Mouse (Mus musculus) C2C12 (cell line): ENCODE results near the gene Gm765. TPM values are rescaled to one million over a fixed set of nuclear protein-coding genes. Genes with fewer than 3 reads are reported as not detected.

Source experiments
- H3K27me3 ChIP-seq: one replicate; pipeline ENCODE4 v1.6.1; 2011; ENCODE audit not compliant: control insufficient read depth, insufficient read depth, insufficient read length
- H3K36me3 ChIP-seq: one replicate; pipeline ENCODE4 v1.6.1; 2011; ENCODE audit not compliant: control insufficient read depth, insufficient read depth
- H3K4me3 ChIP-seq: one replicate; pipeline ENCODE4 v1.5.1; 2011; ENCODE audit warnings: mild to moderate bottlenecking, control low read depth; ENCODE audit not compliant: poor library complexity, insufficient read depth, severe bottlenecking
- H3K79me2 ChIP-seq: one replicate; pipeline ENCODE4 v1.6.1; 2011; ENCODE audit not compliant: control insufficient read depth, insufficient read depth
- H3K79me3 ChIP-seq: one replicate; pipeline ENCODE4 v1.6.1; 2011; ENCODE audit warnings: low read depth, control low read depth
- H3ac ChIP-seq: one replicate; pipeline ENCODE3; 2011; ENCODE audit warnings: low read depth; ENCODE audit not compliant: control insufficient read depth, insufficient read length
- CEBPB ChIP-seq: IDR thresholded peaks from one replicate; pipeline ENCODE4 v1.6.1; 2011; ENCODE audit warnings: low read depth, mild to moderate bottlenecking, control low read depth, moderate library complexity
- CTCF ChIP-seq: IDR thresholded peaks from one replicate; pipeline ENCODE4 v1.5.1; 2011; ENCODE audit not compliant: control insufficient read depth, insufficient read depth, insufficient read length
- FOSL1 ChIP-seq: IDR thresholded peaks from one replicate; pipeline ENCODE4 v1.8.0; 2011; ENCODE audit warnings: mild to moderate bottlenecking, low read length; ENCODE audit not compliant: poor library complexity, insufficient read depth, severe bottlenecking
- MAX ChIP-seq: IDR thresholded peaks from one replicate; pipeline ENCODE4 v1.6.1; 2011; ENCODE audit warnings: mild to moderate bottlenecking, control low read depth
- MYOD1 ChIP-seq: IDR thresholded peaks from one replicate; pipeline ENCODE4 v1.6.1; 2011; ENCODE audit warnings: low read depth; ENCODE audit not compliant: control insufficient read depth, insufficient read length
- MYOG ChIP-seq: IDR thresholded peaks from one replicate; pipeline ENCODE4 v1.6.1; 2011; ENCODE audit not compliant: control insufficient read depth, insufficient read length; ENCODE audit errors: extremely low read depth
- USF1 ChIP-seq: IDR thresholded peaks from one replicate; pipeline ENCODE4 v1.6.1; 2011; ENCODE audit warnings: low read depth, mild to moderate bottlenecking, control low read depth, moderate library complexity
- polyA plus RNA-seq: library from polyadenylated mRNA; unstranded; fragments of >200 nt; fragmentation: generic; extraction: Trizol; gene quantifications from one replicate; pipeline ENCODE4 v1.2.1, GENCODE M21; 2012; ENCODE audit warnings: missing spikeins

Gm765 gene
- polyA plus RNA-seq, 1 experiment, result not detected

DNA sequence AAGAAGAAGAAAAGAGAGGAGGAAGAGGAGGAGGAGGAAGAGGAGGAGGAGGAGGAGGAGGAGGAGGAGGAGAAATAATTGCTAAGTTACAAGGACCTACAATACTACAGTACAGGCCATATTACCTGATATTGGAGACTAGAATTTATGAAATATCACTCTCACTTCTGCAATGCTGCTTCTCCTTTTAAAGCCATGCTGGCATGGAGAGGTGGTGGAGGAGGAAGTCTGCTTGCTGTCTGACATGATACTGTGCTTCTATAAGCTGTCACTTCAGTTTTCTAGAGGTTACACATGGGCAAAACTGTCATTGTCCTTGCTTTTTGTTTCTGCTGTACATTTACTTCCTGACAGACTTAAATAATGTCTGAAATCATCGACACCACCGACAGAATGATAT is 9.8 kb downstream of the Gm765 start:
- Histone ChIP-seq H3K36me3 (no peaks in the 10 kb centered on the region), H3ac (no peak overlapping the region), H3K79me2 (no peaks in the 10 kb centered on the region), H3K4me3 (no peak overlapping the region), H3K27me3 (peaks cover 3% of the 10 kb centered on the region), H3K79me3 (no peaks in the 10 kb centered on the region)
- TF ChIP-seq USF1 (no peak), MYOD1 (no peak), CEBPB (no peak), MAX (no peak), CTCF (no peak), FOSL1 (no peak), MYOG (no peak)

DNA sequence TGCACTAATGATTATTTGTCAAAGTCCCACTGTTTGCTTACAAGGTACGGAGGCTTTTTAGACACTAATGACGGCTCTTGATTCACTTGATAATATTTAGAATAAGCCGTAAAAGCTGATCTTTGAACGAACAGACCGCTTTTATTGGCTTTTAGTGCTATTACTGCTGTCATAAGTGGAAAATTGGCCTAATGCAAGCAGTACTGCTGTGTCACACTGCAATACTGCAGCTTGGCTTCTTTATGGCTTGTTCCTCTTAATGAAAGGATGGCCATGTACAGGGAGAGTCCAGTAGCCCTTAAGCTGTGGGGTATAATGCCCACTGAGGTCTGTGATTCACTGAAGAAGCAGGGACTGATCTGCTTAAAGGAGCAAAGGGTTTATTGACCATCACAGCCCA is 30.9 kb downstream of the Gm765 start:
- H3K79me2 ChIP-seq, result no peaks in the 10 kb centered on the region
- H3K36me3 ChIP-seq, result no peaks in the 10 kb centered on the region
- no peaks in the 10 kb centered on the region for H3K79me3 ChIP-seq
- H3ac ChIP-seq, result no peak overlapping the region
- no peak overlapping the region for H3K4me3 ChIP-seq
- TF ChIP-seq MYOD1 (no peak), USF1 (no peak), MAX (no peak), FOSL1 (no peak), CTCF (no peak), MYOG (no peak), CEBPB (no peak)
- H3K27me3 ChIP-seq, result no peaks in the 10 kb centered on the region

DNA sequence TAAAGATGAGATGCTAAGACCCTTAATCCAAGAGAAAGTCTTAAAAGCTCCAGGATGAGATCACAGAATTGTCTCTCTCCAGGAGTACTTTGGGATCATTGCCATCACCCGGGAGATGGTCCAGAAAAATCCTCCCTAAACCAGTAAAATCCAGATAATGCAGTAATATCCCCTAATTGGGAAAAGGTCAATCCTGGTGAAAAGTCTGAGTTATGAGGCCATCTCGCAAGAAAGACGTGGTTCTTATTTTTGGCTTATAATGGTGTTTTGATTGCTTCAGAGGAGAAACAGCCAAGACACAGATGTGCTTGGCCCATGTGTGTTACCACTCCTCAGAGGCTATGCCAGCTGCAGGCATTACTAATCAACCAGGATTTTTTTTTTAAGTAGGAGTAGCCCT is 34.9 kb downstream of the Gm765 start:
- Histone ChIP-seq H3K79me2 (no peaks in the 10 kb centered on the region), H3K79me3 (no peaks in the 10 kb centered on the region), H3K4me3 (no peak overlapping the region), H3ac (no peak overlapping the region), H3K36me3 (no peaks in the 10 kb centered on the region), H3K27me3 (no peaks in the 10 kb centered on the region)
- TF ChIP-seq CTCF (no peak), MAX (no peak)

DNA sequence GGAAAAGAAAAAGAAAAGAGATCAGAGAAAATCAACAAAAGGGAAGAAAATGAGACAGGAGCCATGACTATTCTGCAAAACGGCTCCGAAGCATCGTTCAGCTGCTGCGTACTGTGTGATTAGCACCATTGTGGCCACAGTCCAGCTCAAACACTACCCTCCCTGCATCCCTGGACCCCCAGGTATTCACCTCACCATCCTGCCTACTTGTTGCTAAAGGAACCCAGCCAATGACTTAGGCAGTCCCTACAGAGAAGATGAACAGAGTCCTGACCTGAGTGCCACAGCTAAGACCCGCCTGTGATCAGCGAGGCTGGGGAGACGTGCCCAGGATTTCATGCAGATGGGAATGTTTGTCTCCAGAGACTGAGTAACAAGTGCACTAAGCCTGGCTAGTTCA is 35.4 kb downstream of the Gm765 start:
- TF ChIP-seq MAX (no peak), USF1 (no peak), MYOG (no peak)
- no peak overlapping the region for H3ac ChIP-seq
- no peaks in the 10 kb centered on the region for H3K27me3 ChIP-seq
- H3K79me2 ChIP-seq, result no peaks in the 10 kb centered on the region
- H3K36me3 ChIP-seq, result no peaks in the 10 kb centered on the region
- no peaks in the 10 kb centered on the region for H3K79me3 ChIP-seq
- H3K4me3 ChIP-seq, result no peak overlapping the region

DNA sequence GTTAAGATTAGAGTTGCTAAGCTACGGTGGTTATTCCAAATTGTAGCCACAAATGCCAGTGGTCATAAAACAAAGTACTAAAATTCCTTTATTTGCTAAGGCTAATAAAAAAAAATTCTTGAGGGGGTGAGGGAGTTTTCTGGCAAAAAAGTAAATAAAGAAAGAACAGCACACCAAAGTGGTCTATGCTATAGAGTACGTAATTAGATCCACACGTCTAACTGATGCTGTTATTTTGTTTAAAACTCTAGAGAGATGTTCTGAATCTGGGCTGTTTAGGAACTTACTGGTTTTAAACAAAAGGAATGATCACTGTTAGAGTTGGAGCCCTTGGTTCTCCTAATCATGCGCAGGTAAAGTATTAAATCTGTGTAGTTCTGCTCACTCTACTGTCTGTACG is 50.5 kb downstream of the Gm765 start:
- H3K27me3 ChIP-seq, result no peaks in the 10 kb centered on the region
- no peak overlapping the region for H3K4me3 ChIP-seq
- no peaks in the 10 kb centered on the region for H3K79me2 ChIP-seq
- no peaks in the 10 kb centered on the region for H3K36me3 ChIP-seq
- no peaks in the 10 kb centered on the region for H3K79me3 ChIP-seq
- TF ChIP-seq MAX (no peak), CTCF (no peak), USF1 (no peak), MYOG (no peak), FOSL1 (no peak), MYOD1 (no peak), CEBPB (no peak)
- H3ac ChIP-seq, result no peak overlapping the region

DNA sequence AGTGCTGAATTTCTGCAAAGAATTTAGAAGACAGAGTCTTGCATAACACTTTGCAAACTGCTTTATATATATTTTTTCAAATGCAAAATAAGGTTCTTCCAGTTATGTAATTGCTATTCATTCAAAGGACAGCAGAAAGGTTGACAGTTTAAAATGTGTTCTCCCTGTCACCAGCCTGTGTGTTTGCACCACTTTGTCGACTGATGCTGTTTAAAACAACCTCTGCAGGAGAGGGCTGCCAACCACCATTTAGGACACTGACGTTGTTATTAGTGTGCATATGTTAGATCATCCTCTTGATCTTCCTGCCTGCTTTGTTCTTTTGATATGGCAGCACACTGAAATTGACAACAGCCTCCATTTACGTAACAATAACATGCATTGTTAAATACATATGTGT is 54.2 kb downstream of the Gm765 start:
- Histone ChIP-seq H3K79me2 (no peaks in the 10 kb centered on the region), H3K4me3 (no peak overlapping the region), H3K36me3 (no peaks in the 10 kb centered on the region), H3ac (no peak overlapping the region), H3K79me3 (no peaks in the 10 kb centered on the region), H3K27me3 (no peaks in the 10 kb centered on the region)
- TF ChIP-seq FOSL1, result no peak
- TF ChIP-seq MYOD1, result no peak
- TF ChIP-seq MYOG, result no peak
- TF ChIP-seq USF1, result no peak
- no peak for TF ChIP-seq CEBPB
- TF ChIP-seq MAX, result no peak
- TF ChIP-seq CTCF, result no peak
